Mouse (Mus musculus): ENCODE data around the gene Tcf15.
A peak's percentile ranks its signal among the peaks of the same experiment; 100 is the strongest.

The Tcf15 gene

GRCm38 (mm10) chr2:152143279-152144157 lies at the start of gene Tcf15:
Gene Tcf15, plus strand, starts transcription at chr2:152143561.
- DNase-seq = peak; percentile 81 to 85

DNA sequence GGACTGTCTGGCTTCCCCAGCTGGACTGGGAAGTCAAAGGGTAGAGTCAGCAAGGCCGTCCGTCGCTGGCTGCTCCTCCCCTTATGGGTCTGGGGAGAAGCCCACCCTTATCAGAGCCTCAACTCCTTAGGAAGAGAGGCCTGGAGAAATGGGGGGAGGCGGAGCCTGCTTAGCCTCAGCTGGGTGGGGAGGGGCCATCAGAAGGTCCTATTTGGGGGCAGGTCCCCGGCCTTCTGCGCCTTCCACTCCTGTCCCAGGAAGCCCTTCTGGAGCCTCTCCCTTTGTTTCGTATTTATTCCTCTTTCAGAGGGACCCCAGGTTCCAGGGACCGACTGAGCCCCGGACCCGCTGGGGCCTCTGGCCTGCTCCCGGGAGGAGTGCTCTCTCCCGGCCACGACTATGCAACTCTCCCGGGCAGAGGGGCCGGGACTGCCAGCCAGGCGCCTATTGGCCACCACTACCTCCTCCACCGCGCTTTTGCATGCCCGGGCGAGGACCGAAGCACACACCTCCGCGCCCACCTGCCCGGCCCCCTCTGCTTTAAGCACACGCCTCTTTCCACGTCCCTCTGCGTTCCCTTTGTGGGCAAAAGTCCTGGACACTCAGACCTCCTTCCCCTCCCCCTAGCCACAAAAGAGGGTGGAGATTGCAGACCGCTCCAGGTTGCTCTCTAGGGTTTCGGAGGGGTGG lies 48.4 kb upstream of the Tcf15 start:
- DNase-seq = peak in 1 of 2 experiments; percentile 44

GRCm38 (mm10) chr2:152096922-152097321 lies 46.4 kb upstream of the Tcf15 start:
- peak; percentile 73 to 80 for DNase-seq

- peak; percentile 67 to 75 for DNase-seq
Measured at GRCm38 (mm10) chr2:152097916-152098315, 45.4 kb upstream of the Tcf15 start.

DNA sequence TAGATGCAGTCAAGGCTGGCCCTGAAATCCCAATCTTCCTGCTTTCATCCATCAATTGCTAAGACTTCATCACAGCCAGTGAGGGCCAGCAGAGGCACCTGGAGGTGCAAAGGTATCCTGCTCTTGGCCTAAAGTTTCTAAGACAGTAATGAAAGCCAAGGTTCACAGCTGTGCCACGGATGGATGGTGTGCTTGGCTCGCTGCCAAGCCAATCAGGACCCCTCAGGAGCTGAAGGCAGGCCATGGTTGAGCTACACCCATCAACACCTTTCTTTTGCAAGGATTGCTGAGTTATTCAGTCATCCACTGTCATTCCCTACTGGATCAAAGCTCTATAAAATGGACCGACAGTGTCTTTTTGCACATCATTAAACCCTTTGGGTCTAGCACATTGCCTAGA lies 43.8 kb upstream of the Tcf15 start:
- peak in 1 of 2 experiments; percentile 47 for DNase-seq

DNA sequence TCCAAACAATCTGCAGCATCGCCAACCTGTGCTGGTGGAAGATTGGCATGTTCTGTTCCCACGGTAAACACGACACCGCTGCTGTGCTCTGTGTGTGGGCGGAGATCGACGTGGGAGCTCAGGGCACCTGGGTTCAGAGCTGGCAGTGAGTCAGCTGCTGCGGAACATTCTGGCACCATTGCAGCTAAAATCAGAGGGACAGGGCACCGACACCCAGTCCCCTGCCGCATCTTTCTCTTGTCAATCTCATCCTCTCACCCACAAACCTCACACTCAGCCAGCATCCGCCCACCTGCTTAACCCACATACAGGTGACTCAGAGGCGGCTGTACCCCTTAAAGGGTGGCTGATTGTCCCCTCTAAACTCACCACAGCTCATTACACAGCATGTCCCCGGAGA lies 41.6 kb upstream of the Tcf15 start:
- DNase-seq = peak in 1 of 2 experiments; percentile 65

DNA sequence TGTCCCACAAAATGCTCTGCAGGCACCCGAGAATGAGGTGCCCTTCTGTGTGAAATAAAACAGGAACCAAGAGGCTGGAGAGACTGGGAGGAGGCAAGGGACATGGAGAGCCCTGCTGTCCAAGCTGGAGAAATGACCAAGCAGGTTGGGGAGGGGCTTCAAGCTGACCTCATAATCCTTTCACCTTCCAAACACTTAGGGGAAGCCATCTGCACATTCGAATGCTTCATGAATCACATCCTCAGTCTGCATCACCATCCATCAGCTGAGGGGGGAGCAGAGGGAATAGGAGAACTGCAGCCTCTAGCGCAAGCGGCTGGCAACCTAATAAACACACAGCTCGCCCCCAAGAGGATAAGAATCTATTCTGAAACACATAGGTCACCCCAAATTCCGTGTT lies 41.0 kb upstream of the Tcf15 start:
- peak; percentile 67 to 71 for DNase-seq

DNA sequence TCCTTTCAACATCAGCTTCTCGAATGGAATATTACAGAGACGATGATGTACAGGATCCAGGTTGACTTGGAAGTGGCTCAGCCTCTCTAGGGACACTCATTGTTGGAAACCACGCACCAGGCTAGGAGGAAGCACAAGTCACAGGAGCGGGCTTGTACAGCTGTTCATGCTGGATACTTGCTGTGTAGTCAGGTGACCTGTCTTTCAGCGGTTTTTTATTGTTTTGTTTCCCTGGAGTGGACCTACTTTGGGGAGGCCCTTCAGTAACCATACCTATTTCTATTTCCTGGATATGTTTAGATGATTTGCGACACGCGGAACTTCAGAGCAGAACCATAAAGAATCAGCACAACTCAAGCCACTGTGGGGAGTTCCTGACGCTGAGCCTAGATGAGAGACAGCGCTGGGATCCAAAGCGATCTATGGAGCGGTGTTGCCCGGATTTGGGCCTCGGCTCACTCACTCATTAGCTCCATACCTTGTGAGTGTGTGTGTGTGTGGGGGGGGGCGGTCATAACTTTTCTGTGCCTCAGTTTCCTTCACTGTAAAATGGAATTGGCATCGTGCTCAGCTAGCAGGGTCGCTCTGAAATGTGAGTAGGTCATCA lies 38.5 kb upstream of the Tcf15 start:
- no peak for DNase-seq

- DNase-seq = peak; percentile 92 to 93
Measured at GRCm38 (mm10) chr2:152105318-152106224, 37.8 kb upstream of the Tcf15 start, which contains the start of gene Srxn1. Gene Srxn1, plus strand, starts transcription at chr2:152105516.

DNA sequence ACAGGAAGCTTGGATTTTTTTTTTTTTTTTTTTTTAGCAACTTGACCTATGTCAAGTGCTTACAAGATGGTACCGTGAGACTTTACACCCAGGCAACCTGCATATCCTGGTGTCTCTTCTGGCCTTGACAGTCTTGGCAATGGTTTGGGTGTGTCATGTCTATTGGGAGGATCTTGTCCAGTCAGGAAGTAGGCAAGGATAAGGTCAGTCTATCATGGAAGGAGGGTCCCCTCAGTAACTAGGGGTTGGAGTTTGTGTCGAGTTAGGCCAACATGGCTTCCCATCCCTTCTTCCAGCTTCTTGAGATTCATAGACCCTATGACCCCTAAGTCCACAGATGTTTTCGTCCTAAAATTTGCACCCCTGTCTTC lies 37.2 kb upstream of the Tcf15 start:
- no peak for DNase-seq

GRCm38 (mm10) chr2:152106597-152106996 lies 36.8 kb upstream of the Tcf15 start:
- DNase-seq = peak in 1 of 2 experiments; percentile 20

GRCm38 (mm10) chr2:152108702-152109101 lies 34.7 kb upstream of the Tcf15 start:
- peak in 1 of 2 experiments; percentile 55 for DNase-seq

- DNase-seq = no peak
Measured at GRCm38 (mm10) chr2:152109386-152109785, 34.0 kb upstream of the Tcf15 start.

GRCm38 (mm10) chr2:152111311-152111710 lies 32.0 kb upstream of the Tcf15 start:
- DNase-seq = peak in 1 of 2 experiments; percentile 17

DNA sequence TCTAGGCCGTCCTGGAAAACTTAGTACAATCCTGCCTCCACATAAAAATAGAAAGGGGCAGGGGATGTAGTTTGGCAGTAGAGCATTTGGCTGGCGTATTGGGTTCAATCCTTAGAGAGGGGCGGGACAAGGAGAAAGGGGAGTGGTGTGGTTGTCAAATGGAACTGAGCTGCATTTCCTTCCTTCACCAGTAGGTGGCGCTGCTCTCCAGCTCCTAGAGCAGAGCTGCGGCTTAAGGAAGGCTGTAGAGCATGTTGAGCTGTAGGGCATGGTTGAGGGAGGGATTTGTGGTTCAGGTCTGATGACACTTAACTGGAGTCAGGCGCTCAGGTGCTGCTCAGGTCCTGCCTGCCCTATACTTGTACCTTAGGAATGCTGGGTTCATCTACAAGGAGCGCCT lies 31.4 kb upstream of the Tcf15 start:
- peak; percentile 97 to 98 for DNase-seq

- DNase-seq = no peak
Measured at GRCm38 (mm10) chr2:152112490-152112889, 30.9 kb upstream of the Tcf15 start.

- DNase-seq = peak; percentile 62 to 65
Measured at GRCm38 (mm10) chr2:152112970-152113369, 30.4 kb upstream of the Tcf15 start.

GRCm38 (mm10) chr2:152114057-152114975 lies 29.0 kb upstream of the Tcf15 start:
- peak; percentile 59 to 67 for DNase-seq

- no peak for DNase-seq
Measured at GRCm38 (mm10) chr2:152117694-152118093, 25.7 kb upstream of the Tcf15 start.

GRCm38 (mm10) chr2:152119228-152119865 lies 24.0 kb upstream of the Tcf15 start:
- peak; percentile 77 to 84 for DNase-seq

- no peak for DNase-seq
Measured at GRCm38 (mm10) chr2:152122896-152123295, 20.5 kb upstream of the Tcf15 start.
